Mouse (Mus musculus) kidney, embryonic 14.5 days (tissue): ENCODE data around the gene Rnf186. TPM values are rescaled to one million over a fixed set of nuclear protein-coding genes. Genes with fewer than 3 reads are reported as not detected.
"Not testable (repeated sequence)": the region's sequence is repeated elsewhere in the genome, so short reads cannot be mapped to it uniquely, and the experiment has no call there.

Source experiments
- ATAC-seq: fragments of 200-750 bp; cut with Nextera tagmentation; 2 replicates; pipeline ENCODE4 v1.8.0; 2017; ENCODE audit warnings: moderate number of reproducible peaks, mild to moderate bottlenecking, moderate TSS enrichment, moderate library complexity; ENCODE audit not compliant: low FRiP score, low TSS enrichment
- H3K27ac ChIP-seq: fragments of 300-500 bp; sonication (generic); 2 replicates; pipeline ENCODE4 v1.5.1; 2014; ENCODE audit warnings: low read depth, mild to moderate bottlenecking, low read length, moderate library complexity, mixed read lengths
- H3K27me3 ChIP-seq: fragments of 300-500 bp; sonication (generic); 2 replicates; pipeline ENCODE4 v1.6.1; 2014; ENCODE audit warnings: mild to moderate bottlenecking, low read length; ENCODE audit not compliant: control insufficient read depth, insufficient read depth
- H3K36me3 ChIP-seq: fragments of 300-500 bp; sonication (generic); 2 replicates; pipeline ENCODE4 v1.6.1; 2014; ENCODE audit warnings: low read length, mixed read lengths; ENCODE audit not compliant: control insufficient read depth, insufficient read depth
- H3K4me1 ChIP-seq: fragments of 300-500 bp; sonication (generic); 2 replicates; pipeline ENCODE4 v1.6.1; 2014; ENCODE audit warnings: low read length, mixed read lengths; ENCODE audit not compliant: control insufficient read depth, insufficient read depth
- H3K4me2 ChIP-seq: fragments of 300-500 bp; sonication (generic); replicated peaks from 2 replicates; pipeline ENCODE4 v1.6.1; 2014; ENCODE audit warnings: low read depth, mild to moderate bottlenecking, low read length
- H3K4me3 ChIP-seq: fragments of 300-500 bp; sonication (generic); 2 replicates; pipeline ENCODE4 v1.5.1; 2014; ENCODE audit warnings: mild to moderate bottlenecking, low read length
- H3K9ac ChIP-seq: fragments of 300-500 bp; sonication (generic); 2 replicates; pipeline ENCODE4 v1.6.1; 2014; ENCODE audit warnings: low read depth, mild to moderate bottlenecking, low read length, moderate library complexity
- H3K9me3 ChIP-seq: fragments of 300-500 bp; sonication (generic); 2 replicates; pipeline ENCODE4 v1.6.1; 2016; ENCODE audit warnings: low read length; ENCODE audit not compliant: control insufficient read depth
- WGBS: fragments of 180-500 bp; shearing (Covaris S2); extraction: QIAGEN DNeasy Blood & Tissue Kit; methylation state at CpG from one replicate; pipeline ENCODE4 v1.1.7; 2014; 5-methylcytosine and 5-hydroxymethylcytosine counted together
- polyA plus RNA-seq: library from polyadenylated mRNA; unstranded; fragments of >200 nt; fragmentation: Nextera tagmentation; extraction: Ambion mirVana; gene quantifications from 2 replicates; pipeline ENCODE4 v1.2.1, GENCODE M21; 2014

Rnf186 gene
- polyA plus RNA-seq, 1 experiment from 2014 or later = 5.8 TPM

- not testable (repeated sequence) for H3K4me2 ChIP-seq, H3K9ac ChIP-seq, H3K9me3 ChIP-seq, H3K4me3 ChIP-seq, H3K27ac ChIP-seq, H3K27me3 ChIP-seq, H3K36me3 ChIP-seq, ATAC-seq
- 89% methylated on average over 2 of the region's 2 CpGs for WGBS
- peaks cover 14% of the 10 kb centered on the region for H3K4me1 ChIP-seq
These were observed 7.6 kb downstream of the Rnf186 start for GRCm38 (mm10) chr4:138974540-138974939.

- H3K36me3 ChIP-seq = no peaks in the 10 kb centered on the region
- H3K4me1 ChIP-seq = peaks cover 14% of the 10 kb centered on the region
- no peak overlapping the region for H3K27ac ChIP-seq
- H3K27me3 ChIP-seq = no peaks in the 10 kb centered on the region
- no peak for ATAC-seq
- no peaks in the 10 kb centered on the region for H3K9me3 ChIP-seq
- H3K9ac ChIP-seq = no peak overlapping the region
- no peak overlapping the region for H3K4me3 ChIP-seq
- H3K4me2 ChIP-seq = no peak overlapping the region
- 23% methylated on average over 3 of the region's 3 CpGs for WGBS
These were observed 8.3 kb downstream of the Rnf186 start for GRCm38 (mm10) chr4:138975194-138975593.

- Histone ChIP-seq H3K27me3 (no peaks in the 10 kb centered on the region), H3K9ac (no peak overlapping the region), H3K36me3 (no peaks in the 10 kb centered on the region), H3K27ac (no peak overlapping the region), H3K4me2 (no peak overlapping the region), H3K9me3 (no peaks in the 10 kb centered on the region), H3K4me3 (no peak overlapping the region), H3K4me1 (peaks cover 14% of the 10 kb centered on the region)
- 42% methylated on average over 6 of the region's 6 CpGs for whole genome bisulfite sequencing
- no peak for ATAC-seq
These were observed 9.1 kb downstream of the Rnf186 start for GRCm38 (mm10) chr4:138976046-138976445.

- no peak overlapping the region for H3K9ac ChIP-seq
- no peaks in the 10 kb centered on the region for H3K4me1 ChIP-seq
- ATAC-seq = no peak
- no peak overlapping the region for H3K4me3 ChIP-seq
- peaks cover 2% of the 10 kb centered on the region; the same call in 1 of the 2 replicates for H3K9me3 ChIP-seq
- WGBS = 85% methylated on average over 8 of the region's 8 CpGs
- no peak overlapping the region for H3K4me2 ChIP-seq
- no peaks in the 10 kb centered on the region for H3K27me3 ChIP-seq
- no peak overlapping the region for H3K27ac ChIP-seq
- no peaks in the 10 kb centered on the region for H3K36me3 ChIP-seq
These were observed 13.1 kb downstream of the Rnf186 start for GRCm38 (mm10) chr4:138980021-138980420.

GRCm38 (mm10) chr4:138980771-138981420 is 14.0 kb downstream of the Rnf186 start:
- Histone ChIP-seq H3K27me3 (no peaks in the 10 kb centered on the region), H3K9ac (no peak overlapping the region), H3K27ac (no peak overlapping the region), H3K36me3 (no peaks in the 10 kb centered on the region), H3K4me2 (peak overlapping the region; percentile 1), H3K9me3 (peaks cover 2% of the 10 kb centered on the region; the same call in 1 of the 2 replicates), H3K4me1 (no peaks in the 10 kb centered on the region), H3K4me3 (no peak overlapping the region)
- WGBS = 27% methylated on average over 12 of the region's 12 CpGs
- ATAC-seq = no peak

- Histone ChIP-seq H3K27me3 (no peaks in the 10 kb centered on the region), H3K4me2 (no peak overlapping the region), H3K9me3 (peaks cover 2% of the 10 kb centered on the region; the same call in 1 of the 2 replicates), H3K9ac (no peak overlapping the region), H3K36me3 (no peaks in the 10 kb centered on the region), H3K27ac (no peak overlapping the region), H3K4me3 (no peak overlapping the region), H3K4me1 (no peaks in the 10 kb centered on the region)
- WGBS = 61% methylated on average over 3 of the region's 3 CpGs
- no peak for ATAC-seq
These were observed 16.5 kb downstream of the Rnf186 start for GRCm38 (mm10) chr4:138983422-138983821.

GRCm38 (mm10) chr4:138984744-138985143 is 17.8 kb downstream of the Rnf186 start:
- 77% methylated on average over 7 of the region's 7 CpGs for WGBS
- no peaks in the 10 kb centered on the region for H3K36me3 ChIP-seq
- H3K27ac ChIP-seq = no peak overlapping the region

GRCm38 (mm10) chr4:138986280-138986679 is 19.4 kb downstream of the Rnf186 start:
- Histone ChIP-seq H3K36me3 (no peaks in the 10 kb centered on the region), H3K9me3 (peaks cover 2% of the 10 kb centered on the region; the same call in 1 of the 2 replicates), H3K9ac (no peak overlapping the region), H3K27ac (no peak overlapping the region), H3K4me3 (no peak overlapping the region), H3K4me1 (no peaks in the 10 kb centered on the region), H3K27me3 (no peaks in the 10 kb centered on the region), H3K4me2 (no peak overlapping the region)
- no peak for ATAC-seq
- 61% methylated on average over 5 of the region's 5 CpGs for WGBS

More at GRCm38 (mm10) chr4:138984744-138985143, 17.8 kb downstream of the Rnf186 start:
- no peaks in the 10 kb centered on the region for H3K27me3 ChIP-seq
- ATAC-seq = no peak
- no peak overlapping the region for H3K4me2 ChIP-seq
- H3K4me3 ChIP-seq = no peak overlapping the region
- peaks cover 2% of the 10 kb centered on the region; the same call in 1 of the 2 replicates for H3K9me3 ChIP-seq
- H3K9ac ChIP-seq = no peak overlapping the region
- H3K4me1 ChIP-seq = no peaks in the 10 kb centered on the region

- Histone ChIP-seq H3K36me3 (no peaks in the 10 kb centered on the region), H3K4me3 (no peak overlapping the region), H3K27ac (no peak overlapping the region), H3K9me3 (no peaks in the 10 kb centered on the region), H3K9ac (no peak overlapping the region), H3K27me3 (no peaks in the 10 kb centered on the region), H3K4me1 (no peaks in the 10 kb centered on the region), H3K4me2 (no peak overlapping the region)
- no peak for ATAC-seq
- 72% methylated on average over 3 of the region's 3 CpGs for WGBS
These were observed 27.5 kb downstream of the Rnf186 start for GRCm38 (mm10) chr4:138994389-138994788.
